Mouse (Mus musculus): ENCODE measurements around the gene Alcam. TPM values are rescaled to one million over a fixed set of nuclear protein-coding genes. Genes with fewer than 3 reads are reported as not detected.
A peak's percentile ranks its signal among the peaks of the same experiment; 100 is the strongest.

Alcam gene
- polyA plus RNA-seq, 1 experiment from 2014 or later = 19.6 TPM

- no peak for DNase-seq (ENCODE audit: low spot score)
Measured at GRCm38 (mm10) chr16:52378811-52379597, 74.9 kb downstream of the Alcam start.

DNA sequence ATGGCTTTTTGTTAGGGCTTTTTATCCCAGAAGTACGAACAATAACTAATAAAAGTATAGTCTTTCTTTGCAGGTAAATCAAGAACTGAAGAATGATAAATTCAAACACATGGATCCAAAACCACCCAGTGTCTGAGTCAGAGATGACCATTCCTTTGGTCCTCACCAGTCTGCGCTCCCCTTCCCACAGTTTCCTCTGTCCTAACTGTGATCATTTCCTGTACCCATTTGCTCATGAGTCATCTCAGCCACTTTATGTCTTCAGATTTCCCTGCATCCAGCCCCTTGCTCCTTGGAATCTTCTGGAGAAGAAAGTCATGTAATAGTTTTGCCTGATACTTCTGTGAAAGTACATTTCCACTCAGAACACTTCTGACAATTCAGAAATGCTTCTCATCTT lies 77.0 kb downstream of the Alcam start:
- no peak for DNase-seq (ENCODE audit: low spot score)

- DNase-seq (ENCODE audit: low spot score) = no peak
Measured at GRCm38 (mm10) chr16:52371956-52372355, 81.9 kb downstream of the Alcam start.

GRCm38 (mm10) chr16:52368521-52368920 lies 85.4 kb downstream of the Alcam start:
- no peak for DNase-seq (ENCODE audit: low spot score)

DNA sequence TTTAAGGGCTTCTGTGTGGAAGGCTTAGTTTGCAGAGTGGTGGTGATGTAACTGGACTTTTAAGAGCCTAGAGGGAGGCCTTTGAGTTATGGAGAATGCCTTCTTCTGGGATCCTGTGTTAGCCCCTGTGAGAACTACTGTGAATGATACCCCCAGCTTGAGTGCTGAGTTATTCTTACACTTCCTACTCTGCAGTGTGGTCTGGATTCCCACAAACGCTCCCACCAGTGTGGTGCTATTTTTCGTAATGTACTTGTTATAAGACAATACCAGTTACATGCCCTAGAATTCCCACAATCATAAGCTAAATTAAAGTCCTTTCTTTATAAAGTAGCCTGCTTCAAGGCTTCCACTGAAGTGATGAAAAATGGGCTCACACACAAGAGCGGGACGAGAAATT lies 87.0 kb downstream of the Alcam start:
- DNase-seq (ENCODE audit: low spot score) = no peak

- DNase-seq (ENCODE audit: low spot score) = no peak
Measured at GRCm38 (mm10) chr16:52363944-52364511, 89.8 kb downstream of the Alcam start.

- no peak for DNase-seq (ENCODE audit: low spot score)
Measured at GRCm38 (mm10) chr16:52343467-52344033, 110.3 kb downstream of the Alcam start.

- DNase-seq (ENCODE audit: low spot score) = no peak
Measured at GRCm38 (mm10) chr16:52342694-52343466, 111.0 kb downstream of the Alcam start.

DNA sequence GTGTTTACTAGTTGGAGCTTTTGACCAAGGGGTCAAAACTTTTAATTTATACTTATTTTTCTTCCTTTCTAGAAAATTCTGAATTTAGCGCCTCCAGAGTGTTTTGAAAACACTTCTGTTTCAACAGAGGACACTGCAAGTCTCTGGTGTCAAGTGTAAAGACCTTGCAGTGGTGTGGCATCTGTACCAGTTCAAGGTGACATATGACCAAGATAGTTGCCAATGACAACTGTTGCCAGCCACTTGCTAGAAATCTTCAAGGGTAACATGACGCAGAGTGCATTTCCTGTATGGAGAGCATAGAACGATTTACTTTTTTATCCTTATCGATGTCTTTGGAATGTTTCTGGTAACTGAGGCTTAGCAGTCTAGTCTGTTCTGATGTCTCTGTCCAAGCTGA lies 119.8 kb downstream of the Alcam start:
- no peak for DNase-seq (ENCODE audit: low spot score)

- DNase-seq (ENCODE audit: low spot score) = no peak
Measured at GRCm38 (mm10) chr16:52333631-52334030, 120.2 kb downstream of the Alcam start.

DNA sequence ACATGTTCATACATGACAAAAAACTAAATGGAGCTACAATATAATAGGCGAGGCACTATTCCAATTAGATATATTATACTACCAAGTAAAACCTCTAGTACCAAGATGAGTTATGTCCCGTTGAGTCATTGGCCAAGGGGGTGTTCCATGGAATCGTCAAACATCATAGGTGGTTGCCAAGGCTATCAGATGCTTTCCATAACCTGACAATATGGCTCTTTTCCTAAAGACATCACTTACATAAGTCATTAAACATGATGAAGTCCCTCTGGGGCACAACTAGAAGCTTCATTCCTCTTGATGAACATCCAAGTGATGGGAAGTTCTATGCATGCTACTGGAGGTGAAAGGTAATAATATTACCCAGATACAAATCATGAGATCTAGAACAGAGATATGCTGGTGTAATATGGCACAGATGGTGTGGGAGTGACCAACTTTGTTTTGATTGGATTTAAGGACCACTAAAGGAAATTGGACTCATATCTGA lies 122.5 kb downstream of the Alcam start:
- DNase-seq (ENCODE audit: low spot score) = no peak

DNA sequence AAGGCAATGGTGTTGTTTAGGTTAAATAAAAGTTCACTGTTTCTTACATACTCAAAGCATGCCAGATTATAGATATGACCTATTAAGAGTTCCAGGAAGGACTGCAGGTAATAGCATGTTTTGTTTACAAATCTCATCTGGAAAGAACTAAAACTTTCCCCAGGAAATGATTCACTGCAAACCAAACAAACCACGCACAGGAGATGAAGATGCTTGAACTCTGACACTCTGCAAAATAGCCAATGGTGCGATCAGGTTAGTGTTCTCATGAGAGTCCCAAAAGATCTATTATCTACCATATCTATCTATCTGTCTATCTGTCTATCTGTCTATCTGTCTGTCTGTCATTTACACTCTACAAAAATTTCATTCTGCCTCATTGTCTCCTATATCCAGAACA lies 124.5 kb downstream of the Alcam start:
- no peak for DNase-seq (ENCODE audit: low spot score)

- DNase-seq (ENCODE audit: low spot score) = no peak
Measured at GRCm38 (mm10) chr16:52319229-52319628, 134.6 kb downstream of the Alcam start.

GRCm38 (mm10) chr16:52311073-52311472 lies 142.8 kb downstream of the Alcam start:
- peak; percentile 54 for DNase-seq (ENCODE audit: low spot score)

- DNase-seq (ENCODE audit: low spot score) = no peak
Measured at GRCm38 (mm10) chr16:52307016-52307415, 146.9 kb downstream of the Alcam start.

GRCm38 (mm10) chr16:52303532-52303902 lies 150.4 kb downstream of the Alcam start:
- no peak for DNase-seq (ENCODE audit: low spot score)

DNA sequence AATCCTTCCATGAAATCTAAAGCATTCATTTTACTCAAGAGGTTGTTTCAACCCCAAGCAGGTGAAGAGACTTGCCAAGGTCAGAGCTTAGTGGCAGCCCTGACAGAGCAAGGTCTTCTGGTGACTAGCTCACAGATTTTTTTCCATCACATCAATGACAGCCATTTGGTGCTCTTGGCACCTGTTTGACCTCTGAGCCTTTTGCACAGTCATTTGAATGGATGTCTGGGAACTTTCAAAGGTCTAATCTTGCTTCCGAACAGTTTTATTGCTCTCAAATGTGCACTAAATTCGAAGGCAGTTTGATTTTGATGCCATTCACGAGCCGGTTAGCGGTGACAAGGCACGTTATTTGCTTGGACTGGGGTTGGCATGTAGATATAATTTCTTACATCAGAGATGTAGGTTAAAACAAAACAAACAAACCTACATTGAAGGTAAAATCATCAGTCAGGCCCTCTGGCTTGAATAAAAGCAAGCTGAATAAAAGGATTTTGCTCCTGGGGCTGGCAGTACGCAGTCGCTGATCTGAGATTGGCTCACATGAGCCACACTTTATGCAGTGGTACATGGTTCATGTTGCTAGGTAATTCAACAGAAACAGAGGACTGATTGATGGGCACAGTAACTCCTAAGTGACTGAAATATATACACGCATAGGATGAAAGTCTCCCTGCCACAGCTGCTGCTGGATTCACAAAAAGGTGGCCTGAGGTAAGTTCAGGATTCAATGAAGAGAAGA lies 150.9 kb downstream of the Alcam start:
- DNase-seq (ENCODE audit: low spot score) = no peak

- DNase-seq (ENCODE audit: low spot score) = no peak
Measured at GRCm38 (mm10) chr16:52301730-52302129, 152.1 kb downstream of the Alcam start.

DNA sequence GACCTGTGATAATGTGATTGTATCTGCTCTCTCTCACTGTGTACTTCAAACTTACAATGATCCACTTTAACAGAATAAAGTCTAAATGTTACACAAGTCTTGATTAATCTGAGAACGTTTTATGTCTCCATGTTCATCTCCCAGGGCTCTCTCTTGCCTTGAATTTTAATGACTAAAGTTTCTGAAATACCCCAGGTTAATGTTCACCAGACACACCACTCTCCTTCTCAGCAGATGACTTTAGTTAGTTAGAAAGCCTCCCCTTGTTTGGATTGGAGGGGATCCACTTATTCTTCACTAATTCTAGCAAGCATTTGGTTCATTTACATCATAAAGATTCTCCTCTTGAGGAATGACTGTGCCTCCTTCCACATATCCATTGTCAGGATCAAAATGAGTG lies 157.5 kb downstream of the Alcam start:
- no peak for DNase-seq (ENCODE audit: low spot score)

GRCm38 (mm10) chr16:52295535-52295934 lies 158.3 kb downstream of the Alcam start:
- DNase-seq (ENCODE audit: low spot score) = no peak

GRCm38 (mm10) chr16:52292440-52293048 lies 161.3 kb downstream of the Alcam start:
- no peak for DNase-seq (ENCODE audit: low spot score)

Data from thymus, postnatal 0 days (tissue).